10 mouse cellular contexts compared by ENCODE assay signal in the genomic region with DNA sequence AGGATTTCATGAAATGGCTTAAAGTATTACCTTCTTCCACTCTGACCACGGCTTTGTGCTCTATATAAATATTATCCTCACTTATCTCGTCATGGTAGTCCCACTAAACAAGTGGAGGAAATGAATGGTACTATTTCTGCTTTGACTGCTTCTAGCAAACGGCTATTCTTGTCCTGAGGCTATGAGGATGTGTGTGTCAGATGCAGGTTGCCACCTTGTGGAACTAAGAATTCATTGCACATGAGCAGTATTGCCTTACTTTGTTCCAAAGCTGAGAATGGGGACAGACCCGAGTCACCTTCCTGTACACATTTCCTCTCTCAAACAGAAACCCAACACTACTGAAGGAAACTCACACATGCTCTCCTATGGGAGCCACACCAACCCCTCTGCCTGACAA.
A peak's percentile ranks its signal among the peaks of the same experiment; 100 is the strongest.
DNase-seq lines count a peak whose midpoint lies in the region; ATAC-seq and TF ChIP-seq lines count a peak whose summit lies in the region.
"Had no signal": no experiment of that assay in that cellular context is flagged by ENCODE, and none has a peak within 500 bp of the region (broad histone marks: within the 10 kb centered on the region; RNA-seq: fewer than 3 reads in every experiment).

No protein-coding gene starts in this region.

- peak; percentile 76 for ATAC-seq in hindbrain, embryonic 14.5 days (ENCODE audit: low FRiP score)
- peak; percentile 86 for ATAC-seq in megakaryocyte, adult 5-6 weeks (ENCODE audit: poor library complexity, severe bottlenecking)

- H3K4me1 ChIP-seq in lung, adult 2 months (ENCODE audit: control insufficient read depth, insufficient read depth, low read length), result no peaks in the 10 kb centered on the region
- H3K4me1 ChIP-seq in hindbrain, embryonic 14.5 days (replicated peaks; ENCODE audit: control insufficient read depth, insufficient read depth, low read length), result no peaks in the 10 kb centered on the region
- H3K4me1 ChIP-seq: heart, embryonic 13.5 days had no signal

- peak; percentile 34; the same call in 1 of the 2 replicates for TF ChIP-seq CTCF in lung, adult 2 months (IDR thresholded peaks at IDR 0.05; ENCODE audit: insufficient read depth, low read length)

- TF ChIP-seq POLR2A in lung, adult 2 months (IDR thresholded peaks at IDR 0.05; ENCODE audit: borderline replicate concordance, extremely low read depth, low read depth, low read length), result no peak

- no peaks in the 10 kb centered on the region for H3K9me3 ChIP-seq in hindbrain, embryonic 14.5 days (ENCODE audit: control insufficient read depth, low read length)
- H3K9me3 ChIP-seq: heart, embryonic 13.5 days had no signal

- WGBS in lung, adult 2 months, result 1% methylated on average over 4 of the region's 4 CpGs
- WGBS in hindbrain, embryonic 14.5 days, result 15% methylated on average over 4 of the region's 4 CpGs

- H3K36me3 ChIP-seq in hindbrain, embryonic 14.5 days (replicated peaks; ENCODE audit: control insufficient read depth, insufficient read depth), result no peaks in the 10 kb centered on the region
- H3K36me3 ChIP-seq: heart, embryonic 13.5 days had no signal

- no peak overlapping the region for H3K4me3 ChIP-seq in lung, adult 2 months (replicated peaks; ENCODE audit: extremely low read depth, low read depth, low read length)
- H3K4me3 ChIP-seq in hindbrain, embryonic 14.5 days (replicated peaks; ENCODE audit: low read length), result no peak overlapping the region
- H3K4me3 ChIP-seq: heart, embryonic 13.5 days; myocyte had no signal

- H3K27me3 ChIP-seq in hindbrain, embryonic 14.5 days (ENCODE audit: control insufficient read depth, insufficient read depth, low read length), result no peaks in the 10 kb centered on the region

- H3K4me2 ChIP-seq in hindbrain, embryonic 14.5 days (replicated peaks), result no peak overlapping the region
- H3K4me2 ChIP-seq: heart, embryonic 13.5 days had no signal

- peak; percentile 11 for DNase-seq in adrenal gland, adult 2 months
- no peak for DNase-seq in adrenal gland, postnatal 4 days (ENCODE audit: low spot score in 2 of 2)
- DNase-seq in lung, adult 2 months, result no peak
- no peak for DNase-seq in lung, postnatal 4 days
- DNase-seq in cerebellum, postnatal 10 days, result peak; percentile 47 to 61
- peak; percentile 70 for DNase-seq in hindbrain, embryonic 14.5 days (ENCODE audit: low spot score)
- DNase-seq in c-Kit-positive CD71-positive TER-119-positive erythroid progenitor cells, embryonic 14.5 days (ENCODE audit: low spot score), result no peak

- H3K9ac ChIP-seq in hindbrain, embryonic 14.5 days, result no peak overlapping the region
- H3K9ac ChIP-seq: heart, embryonic 13.5 days had no signal

- no peak overlapping the region for H3K27ac ChIP-seq in hindbrain, embryonic 14.5 days
- H3K27ac ChIP-seq: heart, embryonic 13.5 days had no signal

Comparison
In these comparisons a context has a peak if more than half of its experiments do, and no peak if none do; other contexts are left out.
1. DNase-seq: peak in adrenal gland, adult 2 months (single experiment), cerebellum, postnatal 10 days (2 of 2) and hindbrain, embryonic 14.5 days (single experiment); none in adrenal gland, postnatal 4 days (0 of 2), lung, adult 2 months (single experiment), lung, postnatal 4 days (0 of 2) and c-Kit-positive CD71-positive TER-119-positive erythroid progenitor cells, embryonic 14.5 days (single experiment).